Mouse (Mus musculus): ENCODE data around the gene Krt18. TPM values are rescaled to one million over a fixed set of nuclear protein-coding genes. Genes with fewer than 3 reads are reported as not detected.

Gene Krt18
- 34.6 and 36.0 TPM in 2 replicates for polyA plus RNA-seq (2015; fragmentation: Nextera tagmentation; extraction: Ambion mirVana)

GRCm38 (mm10) chr15:102028040-102028439 is at the start of gene Krt18:
Gene Krt18, plus strand, starts transcription at chr15:102028180.
- Histone ChIP-seq H3K4me2 (peak within 1 kb of the TSS; percentile 75), H3K27ac (replicated peaks) (peak within 1 kb of the TSS; percentile 8; the same call in 1 of the 2 replicates), H3K4me3 (peak within 1 kb of the TSS; percentile 55), H3K9ac (peak within 1 kb of the TSS; percentile 81), H3K27me3 (replicated peaks) (peaks cover 19% of the 10 kb centered on the region), H3K36me3 (peaks cover 13% of the 10 kb centered on the region), H3K9me3 (no peaks in the 10 kb centered on the region), H3K4me1 (peaks cover 45% of the 10 kb centered on the region)
- ATAC-seq (ENCODE audit: extremely low read depth, insufficient number of reproducible peaks, low FRiP score, low TSS enrichment): no peak
- under 1% methylated on average over 28 of the region's 28 CpGs for WGBS

GRCm38 (mm10) chr15:101980849-101981248 is 47.1 kb upstream of the Krt18 start:
- Histone ChIP-seq H3K27me3 (replicated peaks) (no peaks in the 10 kb centered on the region), H3K4me1 (peaks cover 28% of the 10 kb centered on the region), H3K4me3 (no peak overlapping the region), H3K9ac (0 out of 2 replicates have a peak overlapping the region, but pooled peaks have one; percentile 24), H3K36me3 (no peaks in the 10 kb centered on the region), H3K27ac (replicated peaks) (no peak overlapping the region; the same call in 1 of the 2 replicates), H3K9me3 (no peaks in the 10 kb centered on the region), H3K4me2 (no peak overlapping the region)
- 64% methylated on average over 6 of the region's 6 CpGs for WGBS
- ATAC-seq (ENCODE audit: extremely low read depth, insufficient number of reproducible peaks, low FRiP score, low TSS enrichment): no peak

GRCm38 (mm10) chr15:101983315-101983948 is 44.5 kb upstream of the Krt18 start:
- Histone ChIP-seq H3K9me3 (no peaks in the 10 kb centered on the region), H3K9ac (no peak overlapping the region), H3K4me3 (no peak overlapping the region), H3K4me2 (peak overlapping the region; percentile 64; the same call in 1 of the 2 replicates), H3K27ac (replicated peaks) (0 out of 2 replicates have a peak overlapping the region, but pooled peaks have one; percentile 58), H3K36me3 (no peaks in the 10 kb centered on the region), H3K4me1 (peaks cover 5% of the 10 kb centered on the region; the same call in 1 of the 2 replicates), H3K27me3 (replicated peaks) (no peaks in the 10 kb centered on the region)
- no peak for ATAC-seq (ENCODE audit: extremely low read depth, insufficient number of reproducible peaks, low FRiP score, low TSS enrichment)
- 71% methylated on average over 13 of the region's 13 CpGs for WGBS

GRCm38 (mm10) chr15:101983949-101984601 is 43.9 kb upstream of the Krt18 start:
- peak; percentile 67; the same call in 1 of the 2 replicates for ATAC-seq (ENCODE audit: extremely low read depth, insufficient number of reproducible peaks, low FRiP score, low TSS enrichment)
- peak overlapping the region; percentile 65 for H3K9ac ChIP-seq

GRCm38 (mm10) chr15:101984746-101985145 is 43.2 kb upstream of the Krt18 start:
- ATAC-seq (ENCODE audit: extremely low read depth, insufficient number of reproducible peaks, low FRiP score, low TSS enrichment): no peak
- H3K9ac ChIP-seq: peak overlapping the region; percentile 63; the same call in 1 of the 2 replicates
- WGBS: 15% methylated on average over 6 of the region's 6 CpGs
- no peak overlapping the region for H3K27ac ChIP-seq (replicated peaks)
- H3K36me3 ChIP-seq: no peaks in the 10 kb centered on the region
- peak overlapping the region; percentile 64 for H3K4me2 ChIP-seq
- 0 out of 2 replicates have a peak, but pooled peaks cover 7% of the 10 kb centered on the region for H3K4me1 ChIP-seq
- no peaks in the 10 kb centered on the region for H3K27me3 ChIP-seq (replicated peaks)
- no peak overlapping the region for H3K4me3 ChIP-seq
- H3K9me3 ChIP-seq: no peaks in the 10 kb centered on the region

More at GRCm38 (mm10) chr15:101983949-101984601, 43.9 kb upstream of the Krt18 start:
- WGBS: 2% methylated on average over 15 of the region's 15 CpGs
- Histone ChIP-seq H3K27ac (replicated peaks) (peak overlapping the region; percentile 58), H3K9me3 (no peaks in the 10 kb centered on the region), H3K4me1 (0 out of 2 replicates have a peak, but pooled peaks cover 7% of the 10 kb centered on the region), H3K4me2 (peak overlapping the region; percentile 64), H3K36me3 (no peaks in the 10 kb centered on the region), H3K27me3 (replicated peaks) (no peaks in the 10 kb centered on the region), H3K4me3 (peak overlapping the region; percentile 36)

GRCm38 (mm10) chr15:101988119-101988518 is 39.9 kb upstream of the Krt18 start:
- H3K9me3 ChIP-seq: no peaks in the 10 kb centered on the region
- WGBS: under 1% methylated on average over 10 of the region's 10 CpGs
- no peak for ATAC-seq (ENCODE audit: extremely low read depth, insufficient number of reproducible peaks, low FRiP score, low TSS enrichment)
- H3K9ac ChIP-seq: peak overlapping the region; percentile 20; the same call in 1 of the 2 replicates
- H3K27me3 ChIP-seq (replicated peaks): no peaks in the 10 kb centered on the region
- H3K27ac ChIP-seq (replicated peaks): no peak overlapping the region
- H3K4me3 ChIP-seq: no peak overlapping the region
- H3K36me3 ChIP-seq: no peaks in the 10 kb centered on the region
- 0 out of 2 replicates have a peak overlapping the region, but pooled peaks have one; percentile 33 for H3K4me2 ChIP-seq
- 0 out of 2 replicates have a peak, but pooled peaks cover 7% of the 10 kb centered on the region for H3K4me1 ChIP-seq

GRCm38 (mm10) chr15:101988714-101989113 is 39.3 kb upstream of the Krt18 start:
- peak overlapping the region; percentile 20; the same call in 1 of the 2 replicates for H3K9ac ChIP-seq
- no peaks in the 10 kb centered on the region for H3K9me3 ChIP-seq
- H3K4me3 ChIP-seq: no peak overlapping the region
- ATAC-seq (ENCODE audit: extremely low read depth, insufficient number of reproducible peaks, low FRiP score, low TSS enrichment): no peak
- no peak overlapping the region for H3K27ac ChIP-seq (replicated peaks)
- no peaks in the 10 kb centered on the region for H3K36me3 ChIP-seq
- no peaks in the 10 kb centered on the region for H3K27me3 ChIP-seq (replicated peaks)
- 62% methylated on average over 8 of the region's 8 CpGs for WGBS
- H3K4me1 ChIP-seq: 0 out of 2 replicates have a peak, but pooled peaks cover 7% of the 10 kb centered on the region
- H3K4me2 ChIP-seq: no peak overlapping the region

- no peak for ATAC-seq (ENCODE audit: extremely low read depth, insufficient number of reproducible peaks, low FRiP score, low TSS enrichment)
- no peaks in the 10 kb centered on the region for H3K36me3 ChIP-seq
- H3K4me2 ChIP-seq: no peak overlapping the region
- no peaks in the 10 kb centered on the region for H3K27me3 ChIP-seq (replicated peaks)
- H3K4me3 ChIP-seq: no peak overlapping the region
- 0 out of 2 replicates have a peak, but pooled peaks cover 3% of the 10 kb centered on the region for H3K4me1 ChIP-seq
- peaks cover 7% of the 10 kb centered on the region; the same call in 1 of the 2 replicates for H3K9me3 ChIP-seq
- H3K27ac ChIP-seq (replicated peaks): no peak overlapping the region
- no peak overlapping the region for H3K9ac ChIP-seq
- WGBS: 82% methylated on average over 6 of the region's 6 CpGs
These were observed 37.0 kb upstream of the Krt18 start for GRCm38 (mm10) chr15:101990946-101991345.

GRCm38 (mm10) chr15:101994365-101994764 is 33.6 kb upstream of the Krt18 start:
- Histone ChIP-seq H3K9ac (no peak overlapping the region), H3K27me3 (replicated peaks) (no peaks in the 10 kb centered on the region), H3K36me3 (no peaks in the 10 kb centered on the region), H3K9me3 (peaks cover 7% of the 10 kb centered on the region; the same call in 1 of the 2 replicates), H3K4me1 (no peaks in the 10 kb centered on the region), H3K4me3 (no peak overlapping the region), H3K27ac (replicated peaks) (no peak overlapping the region), H3K4me2 (no peak overlapping the region)
- 83% methylated on average over 6 of the region's 6 CpGs for WGBS
- ATAC-seq (ENCODE audit: extremely low read depth, insufficient number of reproducible peaks, low FRiP score, low TSS enrichment): no peak

- Histone ChIP-seq H3K4me1 (no peaks in the 10 kb centered on the region), H3K4me3 (no peak overlapping the region), H3K27me3 (replicated peaks) (no peaks in the 10 kb centered on the region), H3K9me3 (peaks cover 7% of the 10 kb centered on the region; the same call in 1 of the 2 replicates), H3K27ac (replicated peaks) (no peak overlapping the region), H3K9ac (no peak overlapping the region), H3K36me3 (no peaks in the 10 kb centered on the region), H3K4me2 (no peak overlapping the region)
- ATAC-seq (ENCODE audit: extremely low read depth, insufficient number of reproducible peaks, low FRiP score, low TSS enrichment): no peak
- 80% methylated on average over 4 of the region's 4 CpGs for WGBS
These were observed 32.3 kb upstream of the Krt18 start for GRCm38 (mm10) chr15:101995484-101996236.
